Mouse (Mus musculus) cortical plate, adult 2 months (tissue): ENCODE measurements around the gene Skint6.

ENCODE experiments used
- CTCF ChIP-seq: fragments of 200-500 bp; IDR thresholded peaks from 2 replicates; pipeline ENCODE4 v1.5.1; 2011; ENCODE audit warnings: mild to moderate bottlenecking, control low read depth, low read length; ENCODE audit not compliant: insufficient read depth; ENCODE audit errors: extremely low read depth
- POLR2A ChIP-seq: fragments of 200-500 bp; IDR thresholded peaks from 2 replicates; pipeline ENCODE4 v1.6.1; 2011; ENCODE audit warnings: mild to moderate bottlenecking, low read length, control low read depth; ENCODE audit not compliant: insufficient read depth; ENCODE audit errors: extremely low read depth

- TF ChIP-seq POLR2A (no peak), CTCF (no peak)
These were observed 23.3 kb downstream of the Skint6 start for GRCm38 (mm10) chr4:113263363-113264060.
